Mouse (Mus musculus): ENCODE measurements around the gene Kif1b.

GRCm38 (mm10) chr4:149291061-149291460 is 16.4 kb downstream of the Kif1b start:
- no peak for TF ChIP-seq CTCF (IDR thresholded peaks at IDR 0.05; ENCODE audit: low read depth)
- TF ChIP-seq EP300 (IDR thresholded peaks at IDR 0.05; ENCODE audit: low read depth): no peak

Measured in liver, embryonic 14.5 days (tissue).